Mouse (Mus musculus) urinary bladder, postnatal 4 days (tissue): ENCODE measurements around the gene Olfr1358.

Experiments
- DNase-seq, 2 experiments: peaks; one replicate each; pipeline ENCODE4 v3.0.0; 2021 to 2022; ENCODE audit warnings: low spot score in 2 of 2

The Olfr1358 gene

DNA sequence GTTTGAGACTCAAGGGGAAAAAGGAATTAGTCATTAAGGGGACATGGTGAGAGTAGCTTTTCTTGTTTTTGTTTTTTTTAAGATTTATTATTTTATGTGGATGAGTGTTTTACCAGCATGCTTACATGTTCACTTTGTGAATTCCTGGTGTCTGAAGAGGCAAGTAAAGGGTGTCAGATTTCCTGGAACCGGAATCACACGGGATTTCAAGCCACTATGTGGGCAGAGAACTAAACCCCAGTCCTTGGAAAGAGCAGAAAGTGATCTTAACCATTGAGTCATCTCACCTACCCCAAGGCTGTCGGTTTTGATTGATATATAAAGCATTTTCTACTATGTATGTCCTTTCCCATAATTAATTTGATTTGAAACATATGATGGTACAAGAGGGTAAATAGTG, 52.5 kb downstream of the Olfr1358 start:
- no peak for DNase-seq
